Mouse (Mus musculus) intestine, embryonic 14.5 days (tissue): ENCODE data around the gene Tmem33. TPM values are rescaled to one million over a fixed set of nuclear protein-coding genes. Genes with fewer than 3 reads are reported as not detected.

Experiments used
- ATAC-seq: fragments of 200-750 bp; cut with Nextera tagmentation; replicated peaks from 2 replicates; pipeline ENCODE4 v1.8.0; 2017; ENCODE audit warnings: low read depth, moderate number of reproducible peaks, moderate TSS enrichment, moderate library complexity; ENCODE audit not compliant: low FRiP score, low TSS enrichment
- DNase-seq: peaks from one replicate; pipeline ENCODE4 v3.0.0-alpha.2; 2018; ENCODE audit warnings: low spot score
- H3K27ac ChIP-seq: fragments of 300-500 bp; sonication (generic); 2 replicates; pipeline ENCODE4 v1.5.1; 2014; ENCODE audit warnings: low read depth, mild to moderate bottlenecking, control low read depth
- H3K27me3 ChIP-seq: fragments of 300-500 bp; sonication (generic); replicated peaks from 2 replicates; pipeline ENCODE4 v1.6.1; 2014; ENCODE audit warnings: low read length, control low read depth; ENCODE audit not compliant: control insufficient read depth, insufficient read depth
- H3K36me3 ChIP-seq: fragments of 300-500 bp; sonication (generic); 2 replicates; pipeline ENCODE4 v1.6.1; 2014; ENCODE audit warnings: low read length, control low read depth; ENCODE audit not compliant: control insufficient read depth, insufficient read depth
- H3K4me1 ChIP-seq: fragments of 300-500 bp; sonication (generic); replicated peaks from 2 replicates; pipeline ENCODE4 v1.6.1; 2014; ENCODE audit warnings: low read length, control low read depth, mixed read lengths; ENCODE audit not compliant: control insufficient read depth, insufficient read depth
- H3K4me2 ChIP-seq: fragments of 300-500 bp; sonication (generic); 2 replicates; pipeline ENCODE4 v1.6.1; 2014; ENCODE audit warnings: low read length
- H3K4me3 ChIP-seq: fragments of 300-500 bp; sonication (generic); 2 replicates; pipeline ENCODE4 v1.5.1; 2014; ENCODE audit warnings: low read depth, low read length, control low read depth, mixed read lengths
- H3K9ac ChIP-seq: fragments of 300-500 bp; sonication (generic); 2 replicates; pipeline ENCODE4 v1.6.1; 2014; ENCODE audit warnings: mild to moderate bottlenecking, low read length
- H3K9me3 ChIP-seq: fragments of 300-500 bp; sonication (generic); 2 replicates; pipeline ENCODE4 v1.6.1; 2016; ENCODE audit warnings: low read length, control low read depth; ENCODE audit not compliant: control insufficient read depth
- WGBS: fragments of 180-500 bp; shearing (Covaris S2); extraction: QIAGEN DNeasy Blood & Tissue Kit; methylation state at CpG from one replicate; pipeline ENCODE4 v1.1.7; 2014; 5-methylcytosine and 5-hydroxymethylcytosine counted together
- polyA plus RNA-seq: library from polyadenylated mRNA; unstranded; fragments of >200 nt; fragmentation: Nextera tagmentation; extraction: Ambion mirVana; gene quantifications from 2 replicates; pipeline ENCODE4 v1.2.1, GENCODE M21; 2014

The Tmem33 gene
- polyA plus RNA-seq, 1 experiment from 2014 or later: 85.9 TPM

GRCm38 (mm10) chr5:67238303-67238702, 22.1 kb upstream of the Tmem33 start:
- Histone ChIP-seq H3K9ac (no peak overlapping the region), H3K4me2 (no peak overlapping the region), H3K4me3 (no peak overlapping the region), H3K36me3 (no peaks in the 10 kb centered on the region), H3K27me3 (peaks cover 31% of the 10 kb centered on the region), H3K27ac (no peak overlapping the region), H3K9me3 (no peaks in the 10 kb centered on the region), H3K4me1 (no peaks in the 10 kb centered on the region)
- ATAC-seq (no peak), DNase-seq (no peak)
- WGBS: 4% methylated on average over 1 of the region's 1 CpGs

GRCm38 (mm10) chr5:67241713-67242112, 18.7 kb upstream of the Tmem33 start:
- H3K4me1 ChIP-seq: no peaks in the 10 kb centered on the region
- H3K4me3 ChIP-seq: no peak overlapping the region
- DNase-seq: peak; percentile 44
- H3K4me2 ChIP-seq: no peak overlapping the region
- H3K27me3 ChIP-seq: 0 out of 2 replicates have a peak, but pooled peaks cover 2% of the 10 kb centered on the region
- no peaks in the 10 kb centered on the region for H3K9me3 ChIP-seq
- H3K27ac ChIP-seq: no peak overlapping the region
- ATAC-seq: no peak
- 79% methylated on average over 6 of the region's 6 CpGs for WGBS
- H3K9ac ChIP-seq: no peak overlapping the region
- H3K36me3 ChIP-seq: no peaks in the 10 kb centered on the region

GRCm38 (mm10) chr5:67243231-67243630, 17.1 kb upstream of the Tmem33 start:
- 86% methylated on average over 5 of the region's 5 CpGs for WGBS
- no peak for ATAC-seq

GRCm38 (mm10) chr5:67252261-67252660, 8.1 kb upstream of the Tmem33 start:
- Histone ChIP-seq H3K4me2 (no peak overlapping the region), H3K36me3 (no peaks in the 10 kb centered on the region), H3K4me3 (no peak overlapping the region), H3K9ac (no peak overlapping the region), H3K27me3 (0 out of 2 replicates have a peak, but pooled peaks cover 3% of the 10 kb centered on the region), H3K27ac (no peak overlapping the region), H3K9me3 (no peaks in the 10 kb centered on the region), H3K4me1 (no peaks in the 10 kb centered on the region)
- ATAC-seq: no peak
- WGBS: 83% methylated on average over 4 of the region's 4 CpGs
- DNase-seq: no peak

More at GRCm38 (mm10) chr5:67243231-67243630, 17.1 kb upstream of the Tmem33 start:
- Histone ChIP-seq H3K36me3 (no peaks in the 10 kb centered on the region), H3K4me1 (no peaks in the 10 kb centered on the region), H3K4me3 (no peak overlapping the region), H3K4me2 (no peak overlapping the region), H3K9ac (no peak overlapping the region), H3K27ac (no peak overlapping the region), H3K9me3 (no peaks in the 10 kb centered on the region), H3K27me3 (0 out of 2 replicates have a peak, but pooled peaks cover 6% of the 10 kb centered on the region)
- DNase-seq: no peak

- ATAC-seq: no peak
- Histone ChIP-seq H3K27me3 (no peaks in the 10 kb centered on the region), H3K36me3 (no peaks in the 10 kb centered on the region), H3K4me2 (no peak overlapping the region), H3K4me3 (no peak overlapping the region), H3K4me1 (no peaks in the 10 kb centered on the region; the same call in 1 of the 2 replicates), H3K27ac (no peak overlapping the region), H3K9me3 (no peaks in the 10 kb centered on the region), H3K9ac (no peak overlapping the region)
- DNase-seq: peak; percentile 36
- WGBS: 62% methylated on average over 8 of the region's 8 CpGs
Measured at GRCm38 (mm10) chr5:67255664-67256063, 4.7 kb upstream of the Tmem33 start.

GRCm38 (mm10) chr5:67258473-67258872, 1.9 kb upstream of the Tmem33 start:
- Histone ChIP-seq H3K27me3 (no peaks in the 10 kb centered on the region), H3K4me3 (no peak overlapping the region), H3K9ac (no peak overlapping the region), H3K27ac (no peak overlapping the region), H3K36me3 (peaks cover 4% of the 10 kb centered on the region; the same call in 1 of the 2 replicates), H3K4me2 (no peak overlapping the region), H3K4me1 (peaks cover 8% of the 10 kb centered on the region), H3K9me3 (no peaks in the 10 kb centered on the region)
- ATAC-seq: no peak
- no peak for DNase-seq
- 85% methylated on average over 9 of the region's 9 CpGs for WGBS

GRCm38 (mm10) chr5:67260159-67260530, 220 bp upstream of the Tmem33 start:
- H3K4me3 ChIP-seq: peak overlapping the region; percentile 58
- peak overlapping the region; percentile 51 for H3K27ac ChIP-seq
- no peak for DNase-seq
- no peak for ATAC-seq
- peaks cover 8% of the 10 kb centered on the region for H3K4me1 ChIP-seq
- peaks cover 21% of the 10 kb centered on the region for H3K36me3 ChIP-seq
- H3K4me2 ChIP-seq: peak overlapping the region; percentile 64
- H3K27me3 ChIP-seq: no peaks in the 10 kb centered on the region
- H3K9ac ChIP-seq: peak overlapping the region; percentile 70
- H3K9me3 ChIP-seq: no peaks in the 10 kb centered on the region
- under 1% methylated on average over 9 of the region's 9 CpGs for WGBS

GRCm38 (mm10) chr5:67262964-67263363, 2.6 kb downstream of the Tmem33 start:
- Histone ChIP-seq H3K9ac (no peak overlapping the region), H3K9me3 (no peaks in the 10 kb centered on the region), H3K4me3 (no peak overlapping the region), H3K36me3 (peaks cover 48% of the 10 kb centered on the region), H3K27me3 (no peaks in the 10 kb centered on the region), H3K4me1 (peaks cover 8% of the 10 kb centered on the region), H3K27ac (no peak overlapping the region), H3K4me2 (no peak overlapping the region)
- ATAC-seq (no peak), DNase-seq (peak; percentile 12)
- 95% methylated on average over 7 of the region's 7 CpGs for WGBS

GRCm38 (mm10) chr5:67266106-67266505, 5.7 kb downstream of the Tmem33 start:
- H3K4me2 ChIP-seq: no peak overlapping the region
- no peaks in the 10 kb centered on the region for H3K9me3 ChIP-seq
- H3K27me3 ChIP-seq: no peaks in the 10 kb centered on the region
- H3K27ac ChIP-seq: no peak overlapping the region
- no peak overlapping the region for H3K9ac ChIP-seq
- no peak overlapping the region for H3K4me3 ChIP-seq
- DNase-seq: no peak
- H3K36me3 ChIP-seq: peaks cover 64% of the 10 kb centered on the region
- ATAC-seq: no peak
- 90% methylated on average over 1 of the region's 1 CpGs for WGBS
- H3K4me1 ChIP-seq: peaks cover 8% of the 10 kb centered on the region
